Mouse (Mus musculus): Measurements from ENCODE around the gene Mkrn3. TPM values are rescaled to one million over a fixed set of nuclear protein-coding genes. Genes with fewer than 3 reads are reported as not detected.

The Mkrn3 gene
- polyA plus RNA-seq, 1 experiment from 2014 or later: 25.2 TPM

DNA sequence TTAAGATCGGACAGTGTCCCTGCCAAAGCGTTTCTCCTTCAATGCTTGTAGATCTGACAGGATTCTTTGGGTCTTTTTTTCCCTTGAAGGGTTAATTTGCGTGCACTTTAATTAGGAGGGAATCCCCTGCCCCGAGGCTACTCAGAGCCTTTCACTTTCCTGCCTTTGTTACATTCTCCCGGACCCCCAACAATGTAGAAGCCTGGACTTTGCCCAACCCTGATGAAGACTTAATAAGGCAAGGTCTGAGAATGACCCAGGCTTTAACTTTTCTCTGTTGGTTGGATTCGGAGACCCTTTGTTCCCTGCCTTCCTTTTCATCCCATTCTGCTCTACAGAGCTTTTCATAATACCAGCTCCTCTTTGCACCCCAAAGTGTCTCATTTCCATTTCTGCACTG, 627 bp upstream of the Mkrn3 start:
- H3K27me3 ChIP-seq: no peaks in the 10 kb centered on the region
- H3K27ac ChIP-seq (replicated peaks): peak overlapping the region; percentile 96
- peak overlapping the region; percentile 37; the same call in 1 of the 2 replicates for H3K9ac ChIP-seq (replicated peaks)
- H3K9me3 ChIP-seq: peaks cover 16% of the 10 kb centered on the region; the same call in 1 of the 2 replicates
- 44% methylated on average over 6 of the region's 6 CpGs for WGBS
- peak overlapping the region; percentile 72 for H3K4me3 ChIP-seq
- peak; percentile 49 for ATAC-seq (ENCODE audit: low FRiP score, low read depth)
- H3K36me3 ChIP-seq: no peaks in the 10 kb centered on the region
- H3K4me2 ChIP-seq (replicated peaks): peak overlapping the region; percentile 45
- H3K4me1 ChIP-seq: no peaks in the 10 kb centered on the region

DNA sequence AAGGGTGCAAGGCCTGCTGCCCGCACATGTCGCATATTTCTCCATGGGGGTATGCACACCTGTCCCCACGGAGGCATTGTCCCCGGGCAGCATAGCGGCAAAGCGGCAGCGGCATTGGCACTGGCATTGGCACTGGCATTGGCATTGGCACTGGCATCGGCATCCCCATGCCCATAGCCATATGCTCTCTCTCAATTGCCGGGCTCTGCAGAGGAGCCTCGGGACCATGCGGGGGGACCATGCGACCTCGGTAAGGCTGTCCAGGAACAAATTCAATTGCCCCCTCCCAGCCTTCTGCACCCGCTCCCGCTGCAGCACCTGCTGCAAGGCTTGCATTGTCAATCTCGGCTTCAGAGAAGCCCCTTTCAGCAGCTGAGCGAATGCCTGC, 840 bp downstream of the Mkrn3 start:
- H3K27me3 ChIP-seq: no peaks in the 10 kb centered on the region

DNA sequence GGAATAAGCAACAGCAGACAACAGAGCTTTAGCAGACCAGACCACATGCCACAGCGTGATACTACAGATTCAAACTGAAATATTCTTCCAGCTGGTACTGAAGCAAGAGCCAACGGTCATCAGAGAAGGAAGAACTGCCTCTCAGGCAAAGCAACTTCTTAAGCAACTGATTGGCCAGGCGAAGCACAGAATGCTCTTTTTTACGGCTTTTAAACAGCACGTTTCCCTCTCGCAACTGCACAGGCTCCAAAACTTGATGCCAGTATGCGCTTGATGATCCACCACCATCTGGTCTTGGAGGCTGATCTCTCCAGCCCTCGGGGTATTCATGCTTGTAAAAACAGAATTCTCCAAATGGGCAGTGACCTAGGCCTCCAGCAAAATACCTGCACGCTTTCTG, 1.6 kb downstream of the Mkrn3 start:
- Histone ChIP-seq H3K36me3 (no peaks in the 10 kb centered on the region), H3K4me1 (no peaks in the 10 kb centered on the region), H3K27me3 (no peaks in the 10 kb centered on the region), H3K27ac (replicated peaks) (peak overlapping the region; percentile 96), H3K4me2 (replicated peaks) (peak overlapping the region; percentile 64), H3K4me3 (peak overlapping the region; percentile 72), H3K9ac (replicated peaks) (peak overlapping the region; percentile 84), H3K9me3 (peaks cover 16% of the 10 kb centered on the region; the same call in 1 of the 2 replicates)
- 55% methylated on average over 9 of the region's 9 CpGs for WGBS
- no peak for ATAC-seq (ENCODE audit: low FRiP score, low read depth)

More for the DNA sequence above, 840 bp downstream of the Mkrn3 start:
- Histone ChIP-seq H3K9me3 (peaks cover 16% of the 10 kb centered on the region; the same call in 1 of the 2 replicates), H3K27ac (replicated peaks) (peak overlapping the region; percentile 96), H3K36me3 (no peaks in the 10 kb centered on the region), H3K4me2 (replicated peaks) (peak overlapping the region; percentile 64), H3K9ac (replicated peaks) (peak overlapping the region; percentile 84), H3K4me3 (peak overlapping the region; percentile 72), H3K4me1 (no peaks in the 10 kb centered on the region)
- WGBS: 49% methylated on average over 17 of the region's 17 CpGs
- ATAC-seq (ENCODE audit: low FRiP score, low read depth): no peak; the same call in 1 of the 2 replicates

DNA sequence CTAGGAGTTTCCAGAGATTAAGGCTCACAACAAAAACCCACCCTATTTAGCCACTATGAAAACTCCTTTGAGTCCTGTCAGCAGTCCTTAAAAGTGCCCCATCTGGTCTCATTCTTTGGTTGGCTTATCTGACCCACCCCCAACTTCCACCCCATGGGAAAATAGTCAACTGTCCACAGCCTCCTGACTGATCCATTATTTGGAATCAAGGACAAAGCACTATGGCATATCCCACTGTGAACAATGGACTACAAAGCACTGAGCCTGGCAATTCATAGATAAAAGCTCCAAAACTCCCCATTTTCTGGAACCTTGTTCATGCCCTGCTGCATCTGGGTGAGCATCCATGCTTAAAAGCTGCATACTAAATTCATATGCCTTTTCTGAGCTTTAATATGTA, 3.8 kb downstream of the Mkrn3 start:
- Histone ChIP-seq H3K27me3 (no peaks in the 10 kb centered on the region), H3K4me1 (0 out of 2 replicates have a peak, but pooled peaks cover 6% of the 10 kb centered on the region), H3K9ac (replicated peaks) (0 out of 2 replicates have a peak overlapping the region, but pooled peaks have one; percentile 20), H3K27ac (replicated peaks) (peak overlapping the region; percentile 86), H3K4me2 (replicated peaks) (peak overlapping the region; percentile 41), H3K36me3 (no peaks in the 10 kb centered on the region), H3K4me3 (peak overlapping the region; percentile 20), H3K9me3 (peaks cover 14% of the 10 kb centered on the region; the same call in 1 of the 2 replicates)
- peak; percentile 72 for ATAC-seq (ENCODE audit: low FRiP score, low read depth)

DNA sequence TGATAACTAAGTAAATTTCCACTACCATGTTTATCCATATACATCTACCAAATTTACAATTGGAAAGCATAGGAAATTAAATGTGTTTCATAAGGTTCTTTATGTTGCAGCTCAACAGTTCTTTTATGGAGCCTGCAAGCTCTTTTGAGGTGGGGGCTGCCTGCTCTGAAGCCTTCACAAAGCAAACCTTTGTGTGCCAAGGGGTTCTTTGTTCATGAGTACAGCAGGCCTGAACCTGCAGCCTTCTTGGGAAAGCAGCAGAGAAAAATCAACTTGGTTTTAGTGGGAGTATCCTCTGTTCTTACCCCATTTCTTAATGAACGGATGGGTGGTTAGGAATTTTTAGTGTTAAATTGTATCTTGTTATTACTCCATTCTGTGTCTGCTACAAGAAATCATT, 4.7 kb downstream of the Mkrn3 start:
- Histone ChIP-seq H3K27ac (replicated peaks) (peak overlapping the region; percentile 80), H3K9me3 (peaks cover 14% of the 10 kb centered on the region; the same call in 1 of the 2 replicates), H3K4me2 (replicated peaks) (0 out of 2 replicates have a peak overlapping the region, but pooled peaks have one; percentile 15), H3K9ac (replicated peaks) (no peak overlapping the region), H3K36me3 (no peaks in the 10 kb centered on the region), H3K4me1 (0 out of 2 replicates have a peak, but pooled peaks cover 9% of the 10 kb centered on the region), H3K27me3 (no peaks in the 10 kb centered on the region), H3K4me3 (no peak overlapping the region)
- 27% methylated on average over 1 of the region's 1 CpGs for WGBS
- ATAC-seq (ENCODE audit: low FRiP score, low read depth): no peak; the same call in 1 of the 2 replicates

DNA sequence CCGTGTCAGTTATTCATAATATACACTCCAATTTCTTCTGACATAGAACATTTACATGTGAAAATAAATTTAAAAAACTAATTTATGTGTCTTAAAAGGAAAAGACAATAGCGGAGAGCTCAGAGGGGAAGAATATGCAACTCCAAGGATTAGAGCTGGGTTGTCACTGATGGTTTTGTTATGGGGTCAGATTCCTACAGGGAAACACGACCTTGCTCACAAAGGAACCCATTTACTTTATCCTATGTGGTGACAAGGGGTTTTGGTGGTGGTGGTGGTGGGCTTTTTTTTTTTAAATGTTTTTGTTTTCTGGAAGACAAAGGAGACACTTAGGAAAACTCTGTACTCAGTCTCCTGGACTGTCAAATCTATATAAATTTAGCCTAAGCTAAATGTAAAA, 12.1 kb downstream of the Mkrn3 start:
- Histone ChIP-seq H3K4me3 (no peak overlapping the region), H3K27ac (replicated peaks) (no peak overlapping the region), H3K4me2 (replicated peaks) (0 out of 2 replicates have a peak overlapping the region, but pooled peaks have one; percentile 2), H3K9ac (replicated peaks) (no peak overlapping the region), H3K9me3 (no peaks in the 10 kb centered on the region), H3K36me3 (no peaks in the 10 kb centered on the region), H3K4me1 (peaks cover 25% of the 10 kb centered on the region; the same call in 1 of the 2 replicates), H3K27me3 (no peaks in the 10 kb centered on the region)
- WGBS: 30% methylated on average over 3 of the region's 3 CpGs
- ATAC-seq (ENCODE audit: low FRiP score, low read depth): peak; percentile 64; the same call in 1 of the 2 replicates

DNA sequence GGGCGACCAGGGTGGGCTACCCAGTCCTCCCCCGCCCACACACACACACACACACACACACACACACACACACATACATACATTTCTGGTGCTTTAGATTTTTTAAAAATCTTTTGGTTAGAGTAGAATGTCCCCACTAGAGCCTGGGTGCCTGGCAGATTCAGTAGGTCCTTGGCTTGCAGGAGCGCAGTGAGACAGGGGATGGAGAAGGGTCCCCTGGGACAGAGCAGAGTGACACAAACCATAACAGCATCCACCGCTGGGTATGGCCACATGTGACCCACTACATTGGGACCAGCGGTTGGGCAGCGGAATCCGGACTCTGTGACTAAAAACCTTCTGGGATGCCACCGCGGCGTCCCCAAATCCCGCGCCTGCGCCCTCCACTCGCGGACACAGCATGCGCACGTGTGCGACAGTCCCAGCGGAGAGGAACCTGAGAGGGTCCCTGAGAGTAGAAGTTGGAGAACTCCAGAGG, 13.3 kb downstream of the Mkrn3 start:
- peak; percentile 70 for ATAC-seq (ENCODE audit: low FRiP score, low read depth)
- H3K36me3 ChIP-seq: no peaks in the 10 kb centered on the region
- H3K4me3 ChIP-seq: peak overlapping the region; percentile 35
- no peak overlapping the region for H3K27ac ChIP-seq (replicated peaks)
- no peaks in the 10 kb centered on the region for H3K9me3 ChIP-seq
- H3K4me1 ChIP-seq: peaks cover 19% of the 10 kb centered on the region; the same call in 1 of the 2 replicates
- H3K27me3 ChIP-seq: no peaks in the 10 kb centered on the region
- H3K9ac ChIP-seq (replicated peaks): peak overlapping the region; percentile 39; the same call in 1 of the 2 replicates
- 42% methylated on average over 19 of the region's 19 CpGs for WGBS
- H3K4me2 ChIP-seq (replicated peaks): peak overlapping the region; percentile 47

DNA sequence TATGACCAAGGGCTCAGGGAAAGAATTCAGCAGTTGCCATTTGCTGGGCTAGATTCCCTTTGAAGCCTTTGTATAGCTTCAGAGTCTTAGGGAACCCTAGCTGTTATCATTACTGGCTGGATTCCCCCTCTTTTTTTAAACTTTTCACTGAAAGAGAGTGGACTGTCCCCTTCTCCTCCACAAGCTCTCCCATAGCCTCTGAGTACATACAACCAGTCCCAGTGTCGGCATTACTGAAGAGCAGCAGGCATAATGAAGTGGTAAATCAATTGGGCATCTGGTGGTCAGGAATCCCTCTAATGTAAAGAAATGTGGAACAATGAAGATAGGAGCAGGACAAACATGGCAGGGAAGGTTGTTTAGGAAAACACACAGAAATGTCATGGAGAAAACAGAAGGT, 27.7 kb downstream of the Mkrn3 start:
- WGBS: 33% methylated on average over 1 of the region's 1 CpGs
- H3K27me3 ChIP-seq: no peaks in the 10 kb centered on the region
- 0 out of 2 replicates have a peak overlapping the region, but pooled peaks have one; percentile 30 for H3K27ac ChIP-seq (replicated peaks)
- H3K4me2 ChIP-seq (replicated peaks): no peak overlapping the region
- H3K9ac ChIP-seq (replicated peaks): no peak overlapping the region
- H3K36me3 ChIP-seq: no peaks in the 10 kb centered on the region
- H3K4me3 ChIP-seq: no peak overlapping the region
- ATAC-seq (ENCODE audit: low FRiP score, low read depth): 0 out of 2 replicates have a peak, but pooled peaks have one; percentile 41
- no peaks in the 10 kb centered on the region for H3K9me3 ChIP-seq
- H3K4me1 ChIP-seq: peaks cover 9% of the 10 kb centered on the region; the same call in 1 of the 2 replicates

DNA sequence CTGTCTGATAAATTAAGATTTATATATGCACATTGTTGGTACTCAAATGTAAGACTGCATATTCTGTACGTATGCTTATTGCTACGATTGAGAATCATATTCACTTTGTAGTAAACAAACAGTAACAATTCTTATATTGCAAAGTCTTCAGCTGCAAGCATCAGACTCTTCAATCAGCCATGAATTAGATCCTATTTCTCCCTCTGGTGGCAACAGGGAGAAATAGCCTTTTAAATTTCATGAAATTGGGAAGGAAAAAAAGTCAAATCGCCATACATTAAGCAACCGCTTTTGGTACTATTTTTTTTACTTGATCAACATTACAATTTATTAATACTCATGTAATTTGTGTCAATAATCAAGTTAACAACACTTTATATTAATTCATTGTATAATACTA, 31.6 kb downstream of the Mkrn3 start:
- Histone ChIP-seq H3K4me1 (peaks cover 9% of the 10 kb centered on the region; the same call in 1 of the 2 replicates), H3K27ac (replicated peaks) (no peak overlapping the region), H3K4me3 (no peak overlapping the region), H3K27me3 (no peaks in the 10 kb centered on the region), H3K4me2 (replicated peaks) (no peak overlapping the region), H3K36me3 (no peaks in the 10 kb centered on the region), H3K9me3 (no peaks in the 10 kb centered on the region), H3K9ac (replicated peaks) (no peak overlapping the region)
- ATAC-seq (ENCODE audit: low FRiP score, low read depth): no peak
- WGBS: 42% methylated on average over 4 of the region's 4 CpGs

DNA sequence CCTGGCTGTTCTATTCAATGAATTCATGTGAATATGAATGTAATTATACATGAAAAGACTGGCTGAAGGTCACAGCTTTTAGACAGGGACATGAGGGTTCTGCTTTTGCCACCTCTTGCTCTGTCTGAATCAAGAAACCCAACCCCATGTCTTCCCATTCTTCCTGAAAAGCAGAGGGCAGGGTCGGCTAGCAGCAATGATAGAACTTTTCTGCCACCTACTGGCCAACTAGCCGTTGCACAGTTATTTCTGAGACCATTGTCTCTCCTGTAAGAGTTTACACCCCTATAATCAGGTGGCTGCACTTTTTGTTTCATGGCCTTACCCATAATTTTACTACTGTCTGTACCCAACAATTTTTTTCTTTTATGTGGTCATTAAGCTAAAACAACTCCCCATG, 37.5 kb downstream of the Mkrn3 start:
- no peak overlapping the region for H3K9ac ChIP-seq (replicated peaks)
- H3K9me3 ChIP-seq: peaks cover 22% of the 10 kb centered on the region
- peaks cover 13% of the 10 kb centered on the region; the same call in 1 of the 2 replicates for H3K4me1 ChIP-seq
- H3K27ac ChIP-seq (replicated peaks): no peak overlapping the region
- H3K4me2 ChIP-seq (replicated peaks): no peak overlapping the region
- ATAC-seq (ENCODE audit: low FRiP score, low read depth): peak; percentile 39; the same call in 1 of the 2 replicates
- H3K36me3 ChIP-seq: 0 out of 2 replicates have a peak, but pooled peaks cover 12% of the 10 kb centered on the region
- H3K27me3 ChIP-seq: no peaks in the 10 kb centered on the region
- WGBS: 3% methylated on average over 2 of the region's 2 CpGs
- no peak overlapping the region for H3K4me3 ChIP-seq

DNA sequence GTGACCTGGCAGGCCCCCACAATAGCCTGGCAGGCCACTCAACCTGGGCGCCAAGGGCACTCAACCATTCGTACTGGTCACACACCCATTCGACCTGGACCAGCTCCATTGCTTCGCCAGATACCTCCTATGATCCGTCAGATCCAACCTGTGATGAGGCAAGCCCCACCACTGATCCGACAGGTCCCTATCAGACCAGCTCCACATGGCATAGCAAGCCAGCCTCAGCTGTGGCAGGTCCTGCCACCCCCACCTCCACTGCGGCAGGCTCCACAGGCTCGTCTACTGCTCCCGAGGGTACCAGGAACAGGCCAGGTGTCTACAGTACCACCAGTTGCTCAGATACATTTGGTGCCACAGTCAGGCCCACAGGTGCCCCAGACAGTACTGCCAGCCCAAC, 41.4 kb downstream of the Mkrn3 start:
- H3K36me3 ChIP-seq: 0 out of 2 replicates have a peak, but pooled peaks cover 12% of the 10 kb centered on the region
- peak overlapping the region; percentile 70; the same call in 1 of the 2 replicates for H3K9ac ChIP-seq (replicated peaks)
- WGBS: 86% methylated on average over 9 of the region's 9 CpGs
- H3K27ac ChIP-seq (replicated peaks): no peak overlapping the region
- H3K4me1 ChIP-seq: peaks cover 13% of the 10 kb centered on the region; the same call in 1 of the 2 replicates
- no peak for ATAC-seq (ENCODE audit: low FRiP score, low read depth)
- peaks cover 22% of the 10 kb centered on the region for H3K9me3 ChIP-seq
- peak overlapping the region; percentile 57 for H3K4me3 ChIP-seq
- peak overlapping the region; percentile 63 for H3K4me2 ChIP-seq (replicated peaks)
- H3K27me3 ChIP-seq: no peaks in the 10 kb centered on the region

DNA sequence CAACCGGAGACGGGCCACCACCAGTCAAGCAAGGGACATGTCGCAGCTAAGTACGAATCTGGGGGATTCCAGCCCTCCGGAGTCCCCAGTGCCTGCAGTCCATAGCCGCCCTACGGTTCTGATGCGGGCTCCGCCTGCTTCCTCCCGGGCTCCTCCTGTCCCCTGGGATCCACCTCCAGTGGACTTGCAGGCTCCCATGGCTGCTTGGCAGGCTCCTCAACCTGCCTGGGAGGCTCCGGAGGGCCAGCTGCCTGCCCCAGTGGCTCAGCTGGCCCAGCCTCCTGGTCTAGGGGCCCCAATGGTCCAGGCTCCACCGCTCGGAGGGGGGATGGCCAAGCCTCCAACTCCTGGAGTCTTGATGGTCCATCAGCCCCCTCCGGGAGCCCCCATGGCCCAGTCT, 42.6 kb downstream of the Mkrn3 start:
- peak; percentile 42; the same call in 1 of the 2 replicates for ATAC-seq (ENCODE audit: low FRiP score, low read depth)
- Histone ChIP-seq H3K36me3 (0 out of 2 replicates have a peak, but pooled peaks cover 12% of the 10 kb centered on the region), H3K27ac (replicated peaks) (peak overlapping the region; percentile 71), H3K4me1 (peaks cover 13% of the 10 kb centered on the region; the same call in 1 of the 2 replicates), H3K4me3 (peak overlapping the region; percentile 57), H3K9me3 (peaks cover 22% of the 10 kb centered on the region), H3K4me2 (replicated peaks) (peak overlapping the region; percentile 63), H3K9ac (replicated peaks) (peak overlapping the region; percentile 70), H3K27me3 (no peaks in the 10 kb centered on the region)
- WGBS: 31% methylated on average over 14 of the region's 14 CpGs

All from midbrain, embryonic 12.5 days (tissue).